Mouse (Mus musculus): ENCODE data around the gene Arl4d.
"Not testable (repeated sequence)": the region's sequence is repeated elsewhere in the genome, so short reads cannot be mapped to it uniquely, and the experiment has no call there.

Gene Arl4d

DNA sequence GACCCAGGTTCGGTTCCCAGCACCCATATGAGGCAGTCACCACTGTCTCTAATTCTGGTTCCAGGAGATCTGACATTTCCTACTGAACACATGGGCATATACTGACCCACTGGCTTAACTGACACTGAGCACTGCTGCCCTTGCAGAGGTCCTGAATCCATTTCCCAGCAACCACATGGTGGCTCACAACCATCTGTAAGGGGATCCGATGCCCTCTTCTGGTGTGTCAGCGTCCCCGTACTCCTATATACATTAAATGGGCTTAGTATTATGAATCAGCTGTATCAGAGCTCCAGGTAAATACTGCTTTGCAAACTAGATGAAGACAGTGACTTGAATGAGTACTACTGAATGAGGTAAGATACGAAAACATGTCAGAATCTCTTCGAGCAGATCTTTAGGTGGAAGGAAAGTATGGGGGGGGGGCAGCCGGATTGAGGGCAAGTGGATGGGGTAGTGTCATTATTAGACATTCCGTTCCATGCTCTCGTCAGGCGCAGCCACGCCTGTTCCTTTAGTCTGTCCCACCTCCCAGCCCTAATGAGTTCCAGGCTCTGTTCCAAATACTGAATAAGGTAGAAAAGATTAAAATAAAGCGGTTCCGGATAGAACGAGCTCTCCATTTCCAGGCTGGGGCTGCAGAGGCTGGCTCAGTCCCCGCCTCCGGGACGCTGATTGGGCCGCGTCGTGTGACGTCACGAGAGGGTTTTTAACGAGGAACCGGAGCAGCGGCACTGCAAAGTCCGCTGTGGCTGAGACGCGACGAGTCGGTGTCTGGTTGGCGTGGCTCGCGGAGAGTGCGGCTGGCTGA, at the start of gene Arl4d:
Gene Arl4d, plus strand, starts transcription at position 717 of the 811 bp plus-strand sequence.
- DNase-seq (ENCODE audit: low spot score in 2 of 2), result peak; percentile 92 to 95

DNA sequence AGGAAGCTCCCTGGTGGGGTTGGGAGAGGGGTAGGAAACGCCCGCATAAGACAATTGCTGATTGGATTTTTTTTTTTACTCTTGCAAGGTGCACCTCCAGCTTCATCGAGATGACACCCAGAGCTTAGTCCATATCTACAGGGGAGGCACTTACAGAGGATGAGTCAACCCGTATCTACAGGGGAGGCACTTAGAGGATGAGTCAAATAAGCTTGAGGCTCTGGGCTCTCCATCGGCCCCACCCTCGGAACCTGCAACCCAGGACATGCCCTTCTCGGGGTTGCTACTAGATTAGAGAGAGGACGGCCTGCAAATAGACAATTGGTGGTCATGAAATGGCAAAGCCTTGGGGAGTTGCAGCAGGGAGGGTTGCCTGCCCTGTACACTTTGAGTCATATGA, 49.2 kb upstream of the Arl4d start:
- DNase-seq (ENCODE audit: low spot score in 2 of 2), result no peak

DNA sequence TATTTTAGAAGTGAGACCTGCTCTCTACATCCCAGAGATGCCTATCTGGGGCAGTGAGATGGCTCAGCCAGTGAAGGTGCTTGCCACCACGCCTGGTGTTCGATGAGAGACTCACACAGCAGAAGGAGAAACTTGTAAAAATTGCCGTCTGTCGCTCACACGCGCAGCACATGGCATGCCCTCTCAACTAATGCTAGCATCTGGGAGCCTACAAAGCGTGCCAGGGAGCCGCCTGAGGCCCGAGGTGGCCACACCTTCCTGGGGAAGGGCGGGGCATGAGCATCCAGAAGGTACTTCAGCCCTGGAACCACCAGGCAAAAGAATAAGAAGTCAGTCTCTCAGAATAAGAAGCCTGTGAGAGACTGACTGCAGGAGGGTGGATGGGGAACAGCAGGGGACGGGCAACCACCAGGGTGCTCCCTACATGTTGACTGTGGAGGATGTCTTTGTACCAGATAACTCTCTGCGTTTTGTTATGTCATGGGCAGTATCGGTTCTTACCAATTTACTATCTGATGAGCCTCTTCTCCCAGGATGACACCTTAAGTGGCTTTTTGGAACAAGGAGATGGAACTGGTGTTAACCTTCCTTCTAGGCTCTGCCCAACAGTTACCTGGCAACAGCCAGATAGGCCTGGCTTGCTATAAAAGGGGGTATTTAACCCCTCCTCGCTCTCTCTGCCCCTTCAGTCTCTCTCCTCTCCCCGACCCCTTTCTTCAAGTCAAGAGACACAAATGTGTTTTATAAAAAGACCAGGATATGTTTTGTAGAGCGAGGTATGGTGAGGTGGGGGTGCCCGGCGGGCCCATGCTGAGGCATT, 48.2 kb upstream of the Arl4d start:
- DNase-seq (ENCODE audit: low spot score in 2 of 2), result no peak

DNA sequence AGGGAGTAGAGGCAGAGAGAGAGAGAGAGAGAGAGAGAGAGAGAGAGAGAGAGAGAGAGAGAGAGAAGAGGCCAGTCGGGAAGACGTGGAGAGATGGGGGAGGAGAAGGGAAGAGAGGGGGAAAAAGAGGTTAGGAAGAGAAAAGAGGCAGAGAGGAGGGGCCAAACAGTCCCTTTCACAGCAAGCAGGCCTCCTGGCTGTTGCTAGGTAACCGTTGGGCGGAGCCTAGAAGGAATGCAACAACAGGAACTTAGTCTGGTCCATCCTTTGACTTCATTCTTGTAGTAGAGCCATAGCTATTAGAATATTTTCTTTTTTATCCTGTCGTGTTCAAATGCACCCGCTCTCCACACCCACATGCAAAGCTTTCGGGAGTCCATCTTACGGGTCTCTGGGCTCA, 47.5 kb upstream of the Arl4d start:
- DNase-seq (ENCODE audit: low spot score in 2 of 2), result peak; percentile 11 to 37

DNA sequence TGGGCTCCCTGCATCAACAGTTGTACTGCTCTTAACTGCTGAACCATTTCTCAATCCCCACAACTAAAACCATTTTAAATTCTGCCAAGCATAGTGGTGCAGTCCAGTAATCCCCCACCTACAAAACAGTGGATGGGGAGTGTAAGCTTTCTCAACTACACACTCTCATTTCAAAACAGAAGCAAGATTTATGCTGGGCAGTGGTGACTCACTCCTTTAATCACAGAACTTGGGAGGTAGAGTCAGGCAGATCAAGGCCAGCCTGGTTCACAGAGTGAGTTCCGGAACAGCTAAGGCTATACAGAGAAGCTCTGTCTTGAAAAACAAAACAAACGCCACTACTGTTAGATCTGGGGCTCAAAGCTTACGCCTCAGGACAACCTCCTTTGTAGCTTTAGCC, 46.7 kb upstream of the Arl4d start:
- DNase-seq (ENCODE audit: low spot score in 2 of 2), result no peak

DNA sequence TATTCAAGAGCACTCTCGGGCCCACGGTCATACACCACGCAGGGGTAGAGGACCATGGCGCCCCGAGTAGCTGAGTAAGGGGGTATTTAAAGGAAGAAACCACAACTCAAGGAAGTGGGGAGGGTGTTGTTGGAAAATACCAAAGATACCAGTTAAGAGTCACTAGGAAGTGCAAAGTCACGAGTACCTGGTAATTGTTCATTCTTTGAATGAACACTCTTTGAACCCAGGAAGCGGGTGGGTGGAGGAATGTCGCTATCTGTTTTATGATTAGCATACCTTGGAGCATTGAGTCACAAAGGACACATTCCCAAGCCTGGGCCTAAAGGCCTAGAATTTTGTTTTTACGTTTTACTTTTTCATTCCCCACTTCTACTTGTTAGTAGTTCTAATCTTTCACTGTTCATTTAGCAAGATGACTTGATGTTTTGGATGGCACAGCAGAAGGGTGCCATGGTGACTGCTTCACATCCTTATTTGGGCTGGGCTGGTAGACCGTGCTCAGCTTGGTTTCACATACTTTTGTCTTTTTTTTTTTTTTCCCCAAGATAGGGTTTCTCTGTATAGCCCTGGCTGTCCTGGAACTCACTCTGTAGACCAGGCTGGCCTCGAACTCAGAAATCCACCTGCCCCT, 45.2 kb upstream of the Arl4d start:
- not testable (repeated sequence) for DNase-seq (ENCODE audit: low spot score in 2 of 2)

DNA sequence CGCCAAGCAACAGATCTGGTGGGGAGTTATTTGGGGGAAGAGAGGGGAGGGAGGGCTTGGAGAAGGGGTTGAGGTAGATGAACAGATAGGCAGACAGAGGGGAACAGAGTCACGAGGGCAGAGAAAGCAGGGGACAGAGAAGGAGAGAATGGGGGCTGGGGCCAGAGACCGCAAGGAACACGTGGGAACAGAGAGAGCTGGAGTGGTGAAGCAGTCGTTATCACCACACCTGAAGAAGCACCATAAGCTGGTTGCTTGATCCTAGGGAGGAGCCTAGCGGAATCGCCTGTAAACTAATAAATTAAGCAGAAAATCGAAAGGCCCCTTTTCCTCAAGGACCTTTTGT, 38.7 kb upstream of the Arl4d start:
- no peak for DNase-seq (ENCODE audit: low spot score in 2 of 2)

DNA sequence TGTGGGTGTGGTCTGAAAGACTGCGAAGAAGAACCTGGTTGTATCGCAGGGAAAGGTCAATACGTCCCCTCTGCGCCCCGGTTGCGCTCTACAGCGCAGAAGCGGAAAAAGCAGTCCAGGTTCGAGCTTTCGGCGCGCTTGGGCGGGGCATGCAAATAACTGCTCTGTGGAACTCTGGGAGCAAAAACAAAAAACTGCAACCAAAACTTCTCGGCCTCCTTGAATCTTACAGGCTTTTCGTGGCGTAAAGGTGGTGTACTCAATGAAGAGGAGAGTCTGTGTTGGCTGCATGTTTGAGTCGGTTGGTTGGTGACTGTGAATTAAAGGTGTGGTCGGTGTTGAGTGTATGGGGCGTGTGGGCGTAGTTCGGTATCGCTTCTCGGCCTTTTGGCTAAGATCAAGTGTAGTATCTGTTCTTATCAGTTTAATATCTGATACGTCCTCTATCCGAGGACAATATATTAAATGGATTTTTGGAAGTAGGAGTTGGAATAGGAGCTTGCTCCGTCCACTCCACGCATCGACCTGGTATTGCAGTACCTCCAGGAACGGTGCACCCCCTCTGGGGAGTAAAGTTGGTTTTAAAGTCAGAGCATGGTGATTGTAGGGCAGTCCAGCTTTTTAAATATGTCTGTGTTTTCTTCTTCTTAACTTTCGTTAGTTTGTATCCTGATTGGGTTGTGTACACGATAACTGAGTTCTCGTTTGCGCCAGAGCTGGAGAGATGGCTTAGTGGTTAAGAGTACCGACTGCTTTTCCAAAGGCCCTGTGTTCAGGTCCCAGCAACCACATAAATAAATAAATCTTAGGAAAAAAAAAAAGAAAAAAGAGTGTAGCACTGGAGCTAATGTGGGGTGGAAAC, 38.1 kb upstream of the Arl4d start, which contains the start of gene Rdm1:
Gene Rdm1, plus strand, starts transcription at position 201 of the 862 bp plus-strand sequence.
- peak; percentile 77 to 82 for DNase-seq (ENCODE audit: low spot score in 2 of 2)

DNA sequence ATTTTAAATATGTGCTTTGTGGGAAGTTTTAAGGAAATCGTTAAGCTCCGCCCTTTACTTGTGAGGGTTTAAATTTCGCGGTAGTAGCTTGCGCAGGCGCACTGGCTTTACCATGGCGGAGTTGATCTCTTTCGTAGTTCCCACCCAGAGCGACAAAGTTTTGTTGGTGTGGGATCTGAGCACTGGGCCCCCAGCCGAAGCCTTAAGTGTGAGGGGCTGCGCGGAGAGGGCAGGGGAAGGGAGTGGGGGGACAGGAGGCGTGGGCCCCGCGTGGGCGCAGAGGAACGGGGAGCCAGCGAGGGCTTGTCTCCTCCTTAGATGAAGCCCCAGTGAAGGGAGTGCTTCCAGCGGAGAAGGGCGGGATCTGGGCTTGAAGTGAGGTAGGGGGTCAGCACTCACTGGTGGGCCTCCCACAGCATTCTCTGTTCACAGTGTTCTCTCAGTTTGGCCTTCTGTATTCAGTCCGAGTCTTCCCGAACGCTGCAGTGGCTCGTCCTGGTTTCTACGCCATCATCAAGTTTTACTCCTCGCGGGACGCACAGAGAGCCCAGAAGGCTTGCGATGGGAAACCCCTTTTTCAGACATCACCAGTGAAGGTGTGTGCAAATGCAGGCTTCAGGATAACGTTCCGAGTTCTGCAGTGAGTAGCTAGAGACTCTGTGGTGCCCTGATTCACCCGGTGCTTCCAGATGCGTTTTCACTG, 37.3 kb upstream of the Arl4d start:
- DNase-seq (ENCODE audit: low spot score in 2 of 2), result peak; percentile 74 to 88

DNA sequence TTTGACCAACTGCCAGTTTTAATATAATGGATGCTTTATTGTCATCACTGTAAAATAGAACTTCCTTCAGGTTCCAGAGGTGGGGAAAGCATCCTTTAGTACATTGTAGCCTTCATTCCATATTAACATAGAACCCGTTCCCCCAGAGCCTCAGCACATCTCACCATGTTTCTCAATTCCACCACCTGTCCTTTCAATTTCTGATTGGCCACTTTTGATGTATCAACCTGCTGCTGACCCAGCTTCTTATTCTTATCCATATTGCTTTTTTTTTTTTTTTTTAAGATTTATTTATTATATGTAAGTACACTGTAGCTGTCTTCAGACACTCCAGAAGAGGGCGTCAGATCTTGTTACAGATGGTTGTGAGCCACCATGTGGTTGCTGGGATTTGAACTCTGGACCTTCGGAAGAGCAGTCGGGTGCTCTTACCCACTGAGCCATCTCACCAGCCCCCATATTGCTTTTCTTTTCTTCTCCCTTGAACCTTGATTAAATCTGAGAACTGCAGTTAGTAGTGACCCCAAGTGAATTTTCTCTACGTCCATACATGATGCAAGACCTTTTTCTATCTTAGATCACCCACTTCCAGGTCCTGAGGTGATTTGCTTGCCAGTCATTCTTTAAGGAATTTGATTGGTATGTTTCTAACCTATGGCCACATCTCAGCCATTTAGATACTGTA, 36.5 kb upstream of the Arl4d start:
- DNase-seq (ENCODE audit: low spot score in 2 of 2), result not testable (repeated sequence)

DNA sequence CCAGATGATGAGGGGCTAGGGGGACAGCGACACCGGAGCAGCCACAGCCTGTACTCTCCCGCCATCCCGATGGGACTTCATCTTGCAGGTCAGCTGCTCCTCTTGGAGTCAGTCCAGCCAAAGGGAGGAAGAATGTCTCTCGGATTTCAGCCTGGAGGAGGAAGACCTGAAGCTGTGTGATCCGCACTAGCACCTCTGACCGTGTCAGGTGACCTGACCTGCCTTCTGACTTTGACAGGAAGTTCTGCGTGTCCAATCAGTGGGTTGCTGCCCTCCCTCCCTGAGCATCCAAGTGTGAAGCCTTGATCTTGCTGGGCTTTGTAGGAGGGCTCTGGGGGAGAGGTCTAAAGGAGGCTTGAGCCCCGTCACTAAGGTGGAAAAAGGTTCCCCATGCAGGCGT, 29.7 kb upstream of the Arl4d start:
- no peak for DNase-seq (ENCODE audit: low spot score in 2 of 2)

DNA sequence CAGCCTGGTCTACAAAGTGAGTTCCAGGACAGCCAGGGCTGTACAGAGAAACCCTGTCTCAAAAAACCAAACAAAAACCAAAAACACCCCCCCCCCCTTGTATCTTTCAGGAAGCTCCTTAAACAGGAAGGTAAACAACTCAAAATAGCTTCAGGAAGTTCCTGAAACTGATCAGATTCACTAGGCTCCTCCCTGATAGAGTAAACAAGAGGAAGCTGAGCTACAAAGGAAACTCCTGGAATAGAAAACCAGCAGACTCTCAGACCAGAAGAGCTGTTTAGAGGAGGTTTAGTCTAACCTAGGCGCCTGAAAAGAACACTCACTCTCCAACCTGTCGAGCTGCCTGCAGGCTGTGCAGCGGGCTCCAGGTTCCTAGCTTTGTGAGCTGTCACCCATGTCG, 25.6 kb upstream of the Arl4d start:
- no peak for DNase-seq (ENCODE audit: low spot score in 2 of 2)

DNA sequence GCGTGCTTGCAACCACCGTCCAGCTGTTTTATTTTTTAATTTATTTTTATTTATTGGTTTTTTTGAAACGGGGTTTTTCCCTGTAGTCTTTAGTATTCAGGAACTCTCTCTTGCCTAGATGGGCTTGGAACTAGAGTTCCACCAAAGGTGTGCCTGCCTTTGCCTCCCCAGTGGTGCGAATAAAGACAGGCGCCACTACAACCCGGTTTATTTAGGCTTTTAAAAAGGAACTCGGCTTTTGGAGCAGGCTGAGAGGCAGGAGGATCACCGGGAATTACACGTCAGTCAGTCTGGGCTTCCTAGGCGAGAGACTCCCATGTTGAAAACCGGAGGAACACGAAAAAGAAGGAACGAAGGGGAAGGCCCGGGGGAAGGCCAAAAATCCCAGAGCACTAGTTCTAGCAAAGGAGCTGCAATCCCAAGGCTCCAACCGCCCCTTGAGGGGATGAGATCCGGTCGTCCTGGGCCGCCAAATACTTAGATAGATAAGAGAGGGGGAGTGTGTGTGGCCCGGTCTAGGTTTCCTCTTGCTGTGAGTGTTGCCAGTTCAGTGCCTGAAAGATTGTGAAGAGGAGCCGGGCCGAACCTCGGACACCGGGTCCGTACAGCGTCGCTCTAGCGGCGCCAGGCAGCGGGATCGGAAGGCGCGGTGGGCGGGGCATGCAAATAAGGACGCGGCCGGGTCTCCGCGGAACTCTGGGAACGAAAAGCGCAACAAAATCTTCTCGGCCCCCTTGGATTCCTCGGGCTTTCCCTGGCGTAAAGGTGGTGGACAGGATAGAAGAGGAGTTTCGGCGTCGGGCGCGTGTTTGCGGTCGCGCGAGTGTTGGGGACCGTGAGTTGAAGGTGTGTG, 24.3 kb upstream of the Arl4d start:
- DNase-seq (ENCODE audit: low spot score in 2 of 2), result peak; percentile 61 to 68

DNA sequence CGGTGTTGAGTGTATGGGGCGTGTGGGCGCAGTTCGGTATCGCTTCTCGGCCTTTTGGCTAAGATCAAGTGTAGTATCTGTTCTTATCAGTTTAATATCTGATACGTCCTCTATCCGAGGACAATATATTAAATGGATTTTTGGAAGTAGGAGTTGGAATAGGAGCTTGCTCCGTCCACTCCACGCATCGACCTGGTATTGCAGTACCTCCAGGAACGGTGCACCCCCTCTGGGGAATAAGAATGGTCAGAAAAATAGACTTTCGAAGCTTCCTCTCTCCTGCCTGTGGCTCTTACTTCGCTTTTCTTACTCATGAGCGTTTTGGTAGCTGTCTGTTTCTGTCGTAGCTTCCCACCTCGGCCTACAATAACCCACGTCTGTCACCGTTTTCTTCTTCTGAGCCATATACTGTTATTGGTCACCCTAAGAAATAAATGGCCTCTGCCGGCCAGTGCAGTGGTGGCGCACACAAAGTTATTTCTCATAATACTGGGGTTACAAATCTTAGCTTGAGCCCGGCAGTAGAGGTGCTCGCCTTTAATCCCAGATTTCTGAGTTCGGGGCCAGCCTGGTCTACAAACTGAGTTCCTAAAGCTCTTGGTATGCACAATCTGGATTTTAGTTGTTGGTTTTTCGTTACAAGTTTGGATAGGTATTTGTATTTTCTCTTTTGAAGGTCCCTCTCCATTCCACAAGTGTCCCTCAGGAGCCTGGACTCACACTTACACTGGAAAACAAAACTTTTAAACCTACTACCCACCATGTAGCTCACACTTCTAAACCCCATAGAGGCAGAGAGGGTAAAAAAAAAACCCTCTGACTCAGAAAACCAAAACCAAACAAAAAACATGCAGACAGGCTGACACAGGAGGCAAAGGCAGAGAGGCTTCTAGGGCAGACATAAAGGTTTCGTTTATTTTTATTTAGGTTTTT, 23.4 kb upstream of the Arl4d start:
- peak in 1 of 2 experiments; percentile 11 for DNase-seq (ENCODE audit: low spot score in 2 of 2)

DNA sequence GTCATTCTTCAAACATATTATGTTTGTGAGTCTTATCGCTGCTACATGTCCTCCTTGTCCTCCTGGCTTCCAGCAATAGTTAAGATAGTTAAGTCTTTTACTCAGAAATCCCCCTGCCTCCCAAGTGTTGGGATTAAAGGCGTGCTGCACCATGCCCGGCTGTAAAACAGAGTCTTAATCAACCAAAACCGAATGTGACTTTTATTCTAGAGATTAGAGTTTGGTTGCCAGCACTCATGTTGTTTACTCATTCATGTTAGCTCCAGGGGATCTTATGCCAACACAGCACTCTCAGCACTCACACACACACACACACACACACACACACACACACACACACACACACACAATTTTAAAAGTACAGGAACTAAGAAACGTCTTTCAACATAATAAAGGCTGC, 22.4 kb upstream of the Arl4d start:
- DNase-seq (ENCODE audit: low spot score in 2 of 2), result no peak

DNA sequence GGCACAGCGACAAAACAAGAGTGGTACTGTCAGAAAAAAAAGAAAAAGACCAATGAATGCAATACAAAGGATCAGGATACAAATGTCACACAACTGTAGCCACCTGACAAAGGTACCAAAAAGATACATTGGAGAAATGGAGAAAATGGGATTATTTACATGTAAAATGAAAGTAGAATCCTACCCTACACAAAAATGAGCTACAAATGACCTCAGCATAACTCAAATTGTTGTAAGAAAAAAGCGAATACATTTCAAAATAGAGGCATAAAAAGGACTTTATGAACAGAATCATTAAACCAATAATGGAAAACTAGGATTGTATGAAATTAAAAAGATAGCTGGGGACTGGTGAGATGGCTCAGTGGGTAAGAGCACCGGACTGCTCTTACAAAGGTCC, 20.8 kb upstream of the Arl4d start:
- DNase-seq (ENCODE audit: low spot score in 2 of 2), result no peak

DNA sequence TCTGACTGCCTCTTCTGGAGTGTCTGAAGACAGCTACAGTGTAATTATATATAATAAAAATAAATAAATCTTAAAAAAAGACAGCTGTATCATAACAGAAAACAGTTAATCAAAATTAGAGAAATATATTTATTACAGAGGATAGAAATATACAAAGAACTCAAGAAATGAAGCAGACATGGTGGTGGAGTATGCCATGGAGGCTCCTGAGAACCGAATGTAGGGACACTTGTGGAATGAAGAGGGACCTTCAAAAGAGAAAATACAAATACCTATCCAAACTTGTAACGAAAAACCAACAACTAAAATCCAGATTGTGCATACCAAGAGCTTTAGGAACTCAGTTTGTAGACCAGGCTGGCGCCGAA, 20.3 kb upstream of the Arl4d start:
- not testable (repeated sequence) for DNase-seq (ENCODE audit: low spot score in 2 of 2)

Measured in thymus, postnatal 10 days (tissue).